Mouse (Mus musculus) bone marrow, adult 2 months (tissue): Measurements from ENCODE around the gene Olfr402.

Experiments
- CTCF ChIP-seq: fragments of 200-500 bp; IDR thresholded peaks from 2 replicates; pipeline ENCODE4 v1.5.1; 2011; ENCODE audit warnings: low read length, control low read depth; ENCODE audit not compliant: control insufficient read depth, insufficient read depth
- POLR2A ChIP-seq: fragments of 200-500 bp; IDR thresholded peaks from 2 replicates; pipeline ENCODE4 v1.6.1; 2011; ENCODE audit warnings: low read depth, mild to moderate bottlenecking, control low read depth, low read length, borderline replicate concordance; ENCODE audit not compliant: control insufficient read depth

DNA sequence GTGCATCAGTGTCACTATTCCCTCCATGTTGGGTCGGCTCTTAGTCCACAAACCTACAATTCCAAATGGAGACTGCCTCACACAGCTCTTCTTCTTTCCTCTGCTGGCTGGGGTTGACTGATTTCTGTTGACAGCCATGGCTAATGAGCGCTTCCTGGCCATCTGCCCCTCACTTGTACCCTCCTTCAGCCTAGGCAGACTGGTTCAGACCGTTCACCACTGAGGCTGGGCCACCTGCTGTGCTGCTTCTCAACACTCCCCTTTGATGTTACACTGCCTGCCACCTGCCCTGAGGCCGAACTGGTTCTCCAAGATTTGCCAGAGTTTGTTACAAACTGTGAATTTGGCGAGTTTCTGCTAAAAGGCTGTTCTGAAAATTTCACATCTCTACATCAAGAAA is 48.3 kb upstream of the Olfr402 start:
- TF ChIP-seq POLR2A (no peak), CTCF (no peak)
